Mouse (Mus musculus) ovary, postnatal 36 days (tissue): ENCODE measurements around the gene Cd38.

Experiments
- DNase-seq: peaks from one replicate; pipeline ENCODE4 v3.0.0; 2022; ENCODE audit warnings: low spot score, mixed read lengths

The Cd38 gene

GRCm38 (mm10) chr5:43868253-43868652 lies at the start of gene Cd38:
Gene Cd38, plus strand, starts transcription at chr5:43868553.
- no peak for DNase-seq

- DNase-seq, result no peak
Observed at GRCm38 (mm10) chr5:43818695-43819094, 49.7 kb upstream of the Cd38 start, which contains the start of gene Bst1. Gene Bst1, plus strand, starts transcription at chr5:43818885.

GRCm38 (mm10) chr5:43820785-43821184 lies 47.6 kb upstream of the Cd38 start:
- no peak for DNase-seq

- no peak for DNase-seq
Observed at GRCm38 (mm10) chr5:43821538-43821937, 46.8 kb upstream of the Cd38 start, which contains the start of gene Fbxl5. Gene Fbxl5, minus strand, starts transcription at chr5:43821638.

- no peak for DNase-seq
Observed at GRCm38 (mm10) chr5:43822199-43822598, 46.2 kb upstream of the Cd38 start.

GRCm38 (mm10) chr5:43822824-43823223 lies 45.5 kb upstream of the Cd38 start:
- DNase-seq, result no peak

GRCm38 (mm10) chr5:43824580-43824979 lies 43.8 kb upstream of the Cd38 start:
- DNase-seq, result no peak

GRCm38 (mm10) chr5:43826883-43827282 lies 41.5 kb upstream of the Cd38 start:
- no peak for DNase-seq

- DNase-seq, result no peak
Observed at GRCm38 (mm10) chr5:43827366-43827765, 41.0 kb upstream of the Cd38 start.

- DNase-seq, result no peak
Observed at GRCm38 (mm10) chr5:43836590-43836989, 31.8 kb upstream of the Cd38 start.

GRCm38 (mm10) chr5:43837372-43837771 lies 31.0 kb upstream of the Cd38 start:
- DNase-seq, result peak; percentile 18

- DNase-seq, result no peak
Observed at GRCm38 (mm10) chr5:43841144-43842010, 27.0 kb upstream of the Cd38 start.

- no peak for DNase-seq
Observed at GRCm38 (mm10) chr5:43842011-43842285, 26.4 kb upstream of the Cd38 start.

- no peak for DNase-seq
Observed at GRCm38 (mm10) chr5:43842576-43843155, 25.7 kb upstream of the Cd38 start.

- no peak for DNase-seq
Observed at GRCm38 (mm10) chr5:43845083-43845482, 23.3 kb upstream of the Cd38 start.

- no peak for DNase-seq
Observed at GRCm38 (mm10) chr5:43845646-43846045, 22.7 kb upstream of the Cd38 start.

GRCm38 (mm10) chr5:43846227-43846626 lies 22.1 kb upstream of the Cd38 start:
- no peak for DNase-seq

- no peak for DNase-seq
Observed at GRCm38 (mm10) chr5:43847555-43847954, 20.8 kb upstream of the Cd38 start.

GRCm38 (mm10) chr5:43848275-43848674 lies 20.1 kb upstream of the Cd38 start:
- DNase-seq, result no peak

- DNase-seq, result no peak
Observed at GRCm38 (mm10) chr5:43853096-43853867, 15.1 kb upstream of the Cd38 start.

GRCm38 (mm10) chr5:43853868-43854488 lies 14.4 kb upstream of the Cd38 start:
- DNase-seq, result no peak

GRCm38 (mm10) chr5:43855769-43856168 lies 12.6 kb upstream of the Cd38 start:
- DNase-seq, result no peak
